Mouse (Mus musculus) gastrocnemius, postnatal 10 days (tissue): ENCODE data around the gene Arxes1. TPM values are rescaled to one million over a fixed set of nuclear protein-coding genes. Genes with fewer than 3 reads are reported as not detected.
"Not testable (repeated sequence)": the region's sequence is repeated elsewhere in the genome, so short reads cannot be mapped to it uniquely, and the experiment has no call there.

Experiments
- DNase-seq: peaks from one replicate; pipeline ENCODE4 v3.0.0; 2021; ENCODE audit warnings: mixed read lengths
- long read RNA-seq, 2 experiments: library from polyadenylated mRNA; stranded (forward); transcript quantifications; one replicate each; pipeline ENCODE4 v2.0.0; 2021
- total RNA-seq, 2 experiments: library from RNA; stranded (reverse); gene quantifications; 2 replicates each; pipeline ENCODE4 v1.2.3; 2021

The Arxes1 gene
- 1 to 10 TPM; 1.8 to 2.2 TPM for total RNA-seq
- long read RNA-seq, experiment 1, partial matches to known transcripts, result 0 of 2 reads
- long read RNA-seq, experiment 1, other reads (novel, unspliced or antisense), result 0 of 2 reads
- long read RNA-seq, experiment 2, partial matches to known transcripts, result 0 of 3 reads
- long read RNA-seq, experiment 2, other reads (novel, unspliced or antisense), result 0 of 3 reads

DNA sequence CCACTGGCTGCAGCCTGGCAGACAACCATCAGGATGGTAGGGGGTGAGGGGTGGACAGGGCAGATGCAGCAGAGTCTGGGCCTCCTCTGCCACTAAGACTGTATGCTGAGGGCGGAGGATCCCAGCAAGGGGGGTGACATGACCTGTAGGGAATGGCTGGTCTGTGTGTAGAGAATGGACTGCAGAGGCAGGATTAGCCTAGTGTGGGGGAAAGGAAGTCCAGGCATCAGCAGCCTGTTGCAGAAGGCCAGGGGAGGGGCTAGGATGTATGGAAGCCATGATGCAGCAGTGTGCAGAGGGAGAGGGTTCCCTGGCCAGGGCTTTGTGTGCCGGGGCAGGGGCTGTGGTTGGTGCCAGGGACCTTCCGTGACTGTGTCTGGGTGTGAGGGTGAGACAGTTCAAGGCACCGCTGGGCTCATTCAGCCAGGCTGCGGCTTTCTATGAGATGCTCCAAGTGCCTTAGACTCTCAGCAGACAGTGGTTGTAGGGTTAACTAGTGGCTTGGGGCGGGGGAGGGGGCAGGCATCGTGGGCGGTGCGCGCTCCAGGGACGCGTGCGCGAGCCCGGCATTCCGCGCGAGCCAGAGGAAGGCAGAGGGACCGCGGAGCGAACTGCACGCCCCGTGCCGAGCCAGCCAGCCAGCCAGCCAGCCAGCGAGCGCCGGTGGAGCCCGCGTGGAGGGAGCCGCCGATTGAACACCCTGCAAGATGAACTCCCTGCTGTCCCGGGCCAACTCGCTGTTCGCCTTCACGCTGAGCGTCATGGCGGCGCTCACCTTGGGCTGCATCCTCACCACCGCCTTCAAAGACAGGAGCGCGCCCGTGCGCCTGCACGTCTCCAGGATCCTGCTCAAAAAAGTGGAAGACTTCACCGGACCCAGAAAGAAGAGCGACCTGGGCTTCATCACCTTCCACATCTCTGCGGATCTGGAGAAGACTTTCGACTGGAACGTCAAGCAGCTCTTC, at the start of gene Arxes1:
Gene Arxes1, plus strand, starts transcription at position 569 of the 965 bp plus-strand sequence.
- DNase-seq, result peak; percentile 9

GRCm38 (mm10) chrX:135984539-135985260, 48.5 kb upstream of the Arxes1 start:
- no peak for DNase-seq

GRCm38 (mm10) chrX:135986267-135986666, 46.9 kb upstream of the Arxes1 start:
- DNase-seq, result no peak

DNA sequence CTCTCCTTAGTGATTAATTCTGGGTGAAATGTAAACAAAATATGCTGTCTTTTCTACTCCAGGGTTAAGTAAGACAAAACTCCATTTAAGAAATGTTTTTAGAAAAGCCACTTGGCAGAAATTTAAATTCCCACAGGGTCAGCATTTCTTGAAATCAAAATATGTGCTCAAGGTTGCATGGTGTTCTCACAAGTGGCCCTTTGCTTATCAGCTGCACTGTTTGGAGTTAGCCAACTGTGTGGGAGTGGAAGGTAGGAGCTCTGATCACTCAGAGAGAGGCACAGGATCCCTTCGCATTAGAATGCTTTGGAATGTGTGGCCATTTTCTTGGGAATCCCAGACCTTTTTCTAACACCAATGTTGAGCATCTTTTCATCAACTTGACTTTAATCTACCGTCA, 42.5 kb upstream of the Arxes1 start:
- DNase-seq, result no peak

DNA sequence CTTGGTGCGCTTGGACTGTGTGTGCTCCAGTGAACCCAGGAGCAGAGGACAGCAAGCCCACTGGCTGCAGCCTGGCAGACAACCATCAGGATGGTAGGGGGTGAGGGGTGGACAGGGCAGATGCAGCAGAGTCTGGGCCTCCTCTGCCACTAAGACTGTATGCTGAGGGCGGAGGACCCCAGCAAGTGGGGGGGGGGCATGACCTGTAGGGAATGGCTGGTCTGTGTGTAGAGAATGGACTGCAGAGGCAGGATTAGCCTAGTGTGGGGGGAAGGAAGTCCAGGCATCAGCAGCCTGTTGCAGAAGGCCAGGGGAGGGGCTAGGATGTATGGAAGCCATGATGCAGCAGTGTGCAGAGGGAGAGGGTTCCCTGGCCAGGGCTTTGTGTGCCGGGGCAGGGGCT, 40.0 kb upstream of the Arxes1 start:
- not testable (repeated sequence) for DNase-seq

DNA sequence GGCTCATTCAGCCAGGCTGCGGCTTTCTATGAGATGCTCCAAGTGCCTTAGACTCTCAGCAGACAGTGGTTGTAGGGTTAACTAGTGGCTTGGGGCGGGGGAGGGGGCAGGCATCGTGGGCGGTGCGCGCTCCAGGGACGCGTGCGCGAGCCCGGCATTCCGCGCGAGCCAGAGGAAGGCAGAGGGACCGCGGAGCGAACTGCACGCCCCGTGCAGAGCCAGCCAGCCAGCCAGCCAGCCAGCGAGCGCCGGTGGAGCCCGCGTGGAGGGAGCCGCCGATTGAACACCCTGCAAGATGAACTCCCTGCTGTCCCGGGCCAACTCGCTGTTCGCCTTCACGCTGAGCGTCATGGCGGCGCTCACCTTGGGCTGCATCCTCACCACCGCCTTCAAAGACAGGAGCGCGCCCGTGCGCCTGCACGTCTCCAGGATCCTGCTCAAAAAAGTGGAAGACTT, 39.5 kb upstream of the Arxes1 start, which contains the start of gene Arxes2:
Gene Arxes2, plus strand, starts transcription at position 161 of the 456 bp plus-strand sequence.
- peak; percentile 11 for DNase-seq

DNA sequence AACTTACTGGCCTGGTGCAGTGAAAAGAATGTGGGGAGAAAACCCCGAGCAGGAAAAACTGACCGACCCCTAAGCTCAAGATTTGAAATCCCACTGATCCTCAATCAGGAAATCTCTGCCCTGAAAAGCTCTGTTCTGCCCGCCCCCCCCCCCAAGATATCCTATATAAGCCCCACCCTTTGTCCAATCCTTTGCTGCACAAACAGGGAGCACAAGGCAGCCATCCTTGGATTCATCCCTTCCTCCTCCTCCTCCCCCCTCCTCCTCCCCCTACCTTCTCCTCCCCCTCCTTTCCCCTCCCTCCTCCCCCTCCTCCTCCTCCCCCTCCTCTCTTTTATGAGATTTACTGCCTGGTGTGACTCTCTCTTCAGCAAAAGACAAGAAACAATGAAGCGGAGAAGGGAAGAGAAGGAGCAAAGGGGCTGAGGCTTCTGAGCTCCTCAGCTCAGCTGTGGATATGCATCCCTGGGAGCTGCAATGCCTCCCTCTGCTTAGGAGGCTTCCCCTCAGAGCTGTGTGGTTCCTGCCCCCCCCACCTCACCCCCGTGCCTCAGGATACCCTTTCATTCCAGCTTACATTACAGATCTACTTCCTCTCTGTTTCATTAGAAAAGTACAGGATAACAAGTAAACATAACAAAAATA, 25.8 kb upstream of the Arxes1 start:
- no peak for DNase-seq

DNA sequence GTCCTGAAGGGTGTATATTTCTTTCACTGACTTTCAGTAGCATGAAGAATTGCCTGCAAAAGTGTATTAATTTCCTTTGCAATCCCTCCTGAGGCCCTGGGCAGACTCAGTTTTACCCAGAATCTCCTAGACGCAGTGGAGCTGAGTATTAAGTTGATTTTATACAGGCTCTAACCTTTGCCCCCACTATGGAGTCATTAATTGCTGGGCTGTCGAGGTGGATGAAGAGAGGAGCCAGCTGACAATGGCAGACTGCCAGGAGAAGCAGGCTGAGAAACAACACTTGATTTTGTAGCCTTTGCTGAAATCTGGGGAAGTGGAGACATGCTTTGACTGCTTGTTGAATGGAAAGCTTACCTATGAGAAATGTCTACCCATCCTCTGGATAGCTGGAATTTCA, 18.8 kb upstream of the Arxes1 start:
- peak; percentile 3 for DNase-seq

DNA sequence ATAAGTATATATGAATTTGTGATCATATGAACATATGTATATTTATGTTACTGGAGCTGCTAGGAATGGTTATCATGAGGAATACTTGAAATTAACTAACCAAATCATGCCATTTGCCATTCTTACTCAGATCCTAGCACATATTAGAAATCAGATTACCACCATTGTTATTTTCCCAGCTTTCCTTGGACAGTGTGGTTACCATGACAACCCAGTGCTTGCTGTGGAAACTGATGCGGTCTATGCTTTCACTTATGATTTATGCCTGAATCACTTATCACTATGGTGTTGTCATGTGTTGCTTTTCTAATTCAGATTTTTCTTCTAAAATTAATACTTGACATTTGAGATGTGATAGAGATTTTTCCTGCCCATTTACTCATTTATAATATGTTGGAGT, 2.8 kb upstream of the Arxes1 start:
- DNase-seq, result no peak

DNA sequence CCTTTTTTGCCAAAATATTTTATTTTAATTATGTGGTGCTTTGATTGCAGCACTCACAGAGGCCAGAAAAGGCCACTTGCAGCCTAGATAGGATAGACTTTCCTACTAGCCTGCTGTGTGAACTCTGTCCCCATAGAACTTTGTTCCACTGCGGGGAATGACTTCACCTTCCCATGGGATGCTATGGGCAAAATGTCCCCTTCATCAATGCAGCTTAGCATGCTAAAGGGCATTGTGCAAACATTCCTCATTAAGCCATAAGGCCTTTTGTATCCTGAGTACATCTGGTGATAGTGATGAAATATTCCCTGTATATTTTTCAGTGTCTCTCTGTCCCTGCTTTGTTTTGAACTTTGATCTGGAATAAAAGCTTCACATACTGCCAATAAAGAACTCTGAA, 10.6 kb downstream of the Arxes1 start:
- no peak for DNase-seq

DNA sequence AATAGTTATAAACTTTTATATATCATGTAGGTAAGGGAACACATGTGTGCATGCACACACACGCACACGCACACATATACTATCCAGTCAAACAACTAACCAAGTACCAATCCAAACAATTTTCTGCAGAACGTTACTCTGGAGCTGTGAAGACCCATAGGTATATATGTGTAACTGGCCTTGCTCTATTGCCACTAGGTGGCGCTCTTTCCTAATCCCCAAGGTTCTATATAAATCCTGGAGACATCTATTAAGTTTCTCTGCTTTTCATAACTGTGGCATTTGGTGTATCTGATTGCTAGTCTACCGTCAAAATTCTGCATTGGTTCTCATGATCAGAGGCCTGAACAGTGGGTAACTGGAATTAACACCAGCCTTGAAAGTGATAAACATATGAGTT, 14.4 kb downstream of the Arxes1 start:
- DNase-seq, result peak; percentile 34

DNA sequence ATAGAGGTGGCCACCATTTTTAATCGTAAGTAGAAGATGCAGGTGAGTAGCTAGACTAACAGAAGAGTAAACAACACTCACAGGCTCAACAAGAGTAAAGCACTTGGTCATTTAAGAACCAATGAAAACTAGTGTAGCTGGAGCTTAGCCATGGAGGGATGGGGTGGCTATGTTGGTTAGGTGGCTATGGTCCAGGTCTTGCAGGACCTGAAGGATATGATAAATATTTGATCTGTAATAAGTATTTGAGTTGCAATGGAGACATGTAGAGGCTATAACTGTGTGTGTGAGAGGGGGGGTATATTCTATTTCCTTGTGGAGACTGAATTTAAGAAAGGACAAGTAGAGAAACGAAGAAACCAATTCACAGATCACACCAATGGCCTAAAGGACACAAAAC, 18.1 kb downstream of the Arxes1 start:
- no peak for DNase-seq

DNA sequence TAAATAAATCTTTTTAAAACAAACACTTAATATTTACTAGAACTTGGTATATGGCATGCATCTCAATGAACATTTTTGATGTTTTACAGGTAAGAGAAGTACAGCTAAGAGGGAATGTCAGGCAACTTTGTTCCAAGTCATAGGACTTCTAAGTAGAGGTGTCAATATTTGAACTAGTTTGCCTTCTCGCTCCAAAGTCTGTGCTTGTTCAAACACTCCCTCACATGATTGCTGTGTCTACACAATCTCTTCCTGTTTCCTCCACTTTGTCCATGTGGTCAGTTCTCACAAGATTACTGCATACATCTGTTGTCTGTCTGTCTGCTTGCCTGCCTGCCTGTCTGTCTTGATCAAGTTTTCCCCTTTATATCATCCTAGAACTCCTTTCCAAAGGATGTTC, 27.5 kb downstream of the Arxes1 start:
- no peak for DNase-seq

GRCm38 (mm10) chrX:136067201-136067991, 34.2 kb downstream of the Arxes1 start:
- DNase-seq, result not testable (repeated sequence)

- DNase-seq, result not testable (repeated sequence)
Measured at GRCm38 (mm10) chrX:136068020-136068419, 34.9 kb downstream of the Arxes1 start, which contains the start of gene Bex2. Gene Bex2 (minus strand): TSS chrX:136068236.

Other genes starting within 250 kb of the Arxes1 start
- gene Bhlhb9, start 235.8 kb upstream of the Arxes1 start, total RNA-seq, result 10 to 100 TPM; 18.7 to 21.9 TPM
- gene Gprasp2, start 194.3 kb upstream of the Arxes1 start, total RNA-seq, result 1 to 10 TPM; 5.6 to 6.3 TPM
- 1 to 10 TPM; 4.3 to 4.7 TPM for gene Arxes2, start 39.5 kb upstream of the Arxes1 start, total RNA-seq
- gene Bex2, start 34.9 kb downstream of the Arxes1 start, total RNA-seq, result 1 to 10 TPM in 1 of 2 experiments, under 1 TPM in 1; 0.73 to 1.3 TPM
- not detected for gene Nxf3, start 51.9 kb downstream of the Arxes1 start, total RNA-seq
- not detected for gene Bex4, start 105.6 kb downstream of the Arxes1 start, total RNA-seq
- 10 to 100 TPM; 48.0 to 55.1 TPM for gene Tceal8, start 139.0 kb downstream of the Arxes1 start, total RNA-seq
- gene Tceal5, start 170.5 kb downstream of the Arxes1 start, total RNA-seq, result 10 to 100 TPM; 74.3 to 87.3 TPM
- gene Tceal7, start 181.4 kb downstream of the Arxes1 start, total RNA-seq, result 100 to 1,000 TPM; 539 to 771 TPM
- 10 to 100 TPM; 27.7 to 29.1 TPM for gene Bex1, start 182.1 kb downstream of the Arxes1 start, total RNA-seq
- 10 to 100 TPM; 74.7 to 80.1 TPM for gene Tceal9, start 211.7 kb downstream of the Arxes1 start, total RNA-seq
- 10 to 100 TPM; 23.1 to 32.4 TPM for gene Bex3, start 236.9 kb downstream of the Arxes1 start, total RNA-seq